Mouse (Mus musculus) CH12F3 (cell line): ENCODE measurements around the gene Cirbp.
"Not testable (repeated sequence)": the region's sequence is repeated elsewhere in the genome, so short reads cannot be mapped to it uniquely, and the experiment has no call there.

Experiments used
- in situ Hi-C: fragments of 300-500 bp; cut with MboI; formaldehyde crosslinking; loops from 2 replicates; pipeline ENCODE4 v1.14.3; 2020; ENCODE audit warnings: low sequenced_read_pairs

Cirbp gene

GRCm38 (mm10) chr10:80161522-80162242, 4.1 kb upstream of the Cirbp start:
- in situ Hi-C loops, result no loop called here

- in situ Hi-C loops, result no loop called here
These were observed 3.6 kb upstream of the Cirbp start for GRCm38 (mm10) chr10:80162243-80162608.

- in situ Hi-C loops, result no loop called here
These were observed 3.0 kb upstream of the Cirbp start for GRCm38 (mm10) chr10:80162716-80163299.

GRCm38 (mm10) chr10:80163721-80164120, 2.1 kb upstream of the Cirbp start:
- in situ Hi-C loops, result no loop called here

GRCm38 (mm10) chr10:80164161-80164997, 1.4 kb upstream of the Cirbp start:
- in situ Hi-C loops, result no loop called here

GRCm38 (mm10) chr10:80164998-80165344, 814 bp upstream of the Cirbp start:
- in situ Hi-C loops, result no loop called here

- in situ Hi-C loops, result not testable (repeated sequence)
These were observed 351 bp downstream of the Cirbp start for GRCm38 (mm10) chr10:80166136-80166535.

- in situ Hi-C loops, result no loop called here
These were observed 1.8 kb downstream of the Cirbp start for GRCm38 (mm10) chr10:80167460-80168037.

- in situ Hi-C loops, result no loop called here
These were observed 2.4 kb downstream of the Cirbp start for GRCm38 (mm10) chr10:80168038-80168661.

GRCm38 (mm10) chr10:80169070-80169469, 3.3 kb downstream of the Cirbp start:
- in situ Hi-C loops, result no loop called here

GRCm38 (mm10) chr10:80169651-80170050, 3.9 kb downstream of the Cirbp start:
- in situ Hi-C loops, result no loop called here

- in situ Hi-C loops, result no loop called here
These were observed 4.3 kb downstream of the Cirbp start for GRCm38 (mm10) chr10:80170052-80170451.

- in situ Hi-C loops, result no loop called here
These were observed 4.8 kb downstream of the Cirbp start for GRCm38 (mm10) chr10:80170601-80171021.

- in situ Hi-C loops, result no loop called here
These were observed 5.5 kb downstream of the Cirbp start for GRCm38 (mm10) chr10:80171252-80171651.

GRCm38 (mm10) chr10:80171760-80172526, 6.2 kb downstream of the Cirbp start:
- in situ Hi-C loops, result no loop called here

GRCm38 (mm10) chr10:80172527-80173292, 6.9 kb downstream of the Cirbp start, which contains the start of gene 1600002K03Rik:
Gene 1600002K03Rik (plus strand): TSS chr10:80172944.
- in situ Hi-C loops, result no loop called here

GRCm38 (mm10) chr10:80173358-80173757, 7.6 kb downstream of the Cirbp start:
- in situ Hi-C loops, result no loop called here

- in situ Hi-C loops, result no loop called here
These were observed 8.3 kb downstream of the Cirbp start for GRCm38 (mm10) chr10:80173955-80174640.

GRCm38 (mm10) chr10:80174705-80175104, 8.9 kb downstream of the Cirbp start:
- in situ Hi-C loops, result loop anchor here (5.0 kb wide), 1 partner anchor 73 kb away; the partner anchor contains the start of gene Ndufs7
